Mouse (Mus musculus) MEL (cell line): ENCODE measurements around the gene Nmrk1. TPM values are rescaled to one million over a fixed set of nuclear protein-coding genes. Genes with fewer than 3 reads are reported as not detected.

ENCODE experiments used
- DNase-seq: peaks from one replicate; pipeline ENCODE4 v3.0.0; 2011; ENCODE audit warnings: low read depth, low spot score
- H3K27ac ChIP-seq: 2 replicates; pipeline ENCODE4 v1.5.1; 2012; ENCODE audit warnings: low read depth, mild to moderate bottlenecking, control low read depth, low read length, moderate library complexity; ENCODE audit not compliant: control insufficient read depth
- H3K27me3 ChIP-seq, 2 experiments: fragments of 150-350 bp in 1 of 2; sonication (generic) in 1 of 2; 2 replicates each; pipeline ENCODE4 v1.6.1; 2012; ENCODE audit warnings: low read length in 2 of 2, mild to moderate bottlenecking in 2 of 2, improper control_type of control experiment in 1 of 2, moderate library complexity in 1 of 2; ENCODE audit not compliant: insufficient read depth in 2 of 2, control insufficient read depth in 1 of 2
- H3K36me3 ChIP-seq, 2 experiments: 2 replicates each; pipeline ENCODE4 v1.6.1; 2012 to 2014; ENCODE audit warnings: low read length in 2 of 2, improper control_type of control experiment in 1 of 2, inconsistent platforms in 1 of 2, mild to moderate bottlenecking in 1 of 2; ENCODE audit not compliant: insufficient read depth in 2 of 2, control insufficient read depth in 1 of 2
- H3K4me1 ChIP-seq, 2 experiments: fragments of 150-350 bp in 1 of 2; sonication (generic) in 1 of 2; 2 replicates each; pipeline ENCODE4 v1.6.1; 2012; ENCODE audit warnings: low read length in 2 of 2, improper control_type of control experiment in 1 of 2, mild to moderate bottlenecking in 1 of 2; ENCODE audit not compliant: insufficient read depth in 2 of 2, control insufficient read depth in 1 of 2
- H3K4me3 ChIP-seq, 2 experiments: fragments of 150-350 bp in 1 of 2; sonication (generic) in 1 of 2; 2 replicates each; pipeline ENCODE4 v1.5.1; 2012; ENCODE audit warnings: low read depth in 2 of 2, low read length in 2 of 2, mild to moderate bottlenecking in 2 of 2, moderate library complexity in 2 of 2, control low read depth in 1 of 2, improper control_type of control experiment in 1 of 2; ENCODE audit not compliant: control insufficient read depth in 1 of 2, insufficient read depth in 1 of 2
- H3K79me2 ChIP-seq: 2 replicates; pipeline ENCODE4 v1.6.1; 2012; ENCODE audit warnings: mild to moderate bottlenecking, low read length, moderate library complexity; ENCODE audit not compliant: control insufficient read depth, poor library complexity, insufficient read depth
- H3K9ac ChIP-seq: 2 replicates; pipeline ENCODE4 v1.6.1; 2012; ENCODE audit warnings: low read depth, mild to moderate bottlenecking, control low read depth, low read length, moderate library complexity; ENCODE audit not compliant: control insufficient read depth, poor library complexity, severe bottlenecking
- H3K9me3 ChIP-seq: fragments of 150-350 bp; sonication (generic); replicated peaks from 2 replicates; pipeline ENCODE4 v1.6.1; 2012; ENCODE audit warnings: mild to moderate bottlenecking, low read length, improper control_type of control experiment, moderate library complexity; ENCODE audit not compliant: insufficient read depth
- BHLHE40 ChIP-seq: IDR thresholded peaks from 2 replicates; pipeline ENCODE4 v1.6.1; 2012; ENCODE audit warnings: low read depth, mild to moderate bottlenecking, inconsistent platforms, low read length, improper control_type of control experiment, borderline replicate concordance
- CHD1 ChIP-seq: IDR thresholded peaks from 2 replicates; pipeline ENCODE4 v1.6.1; 2012; ENCODE audit warnings: low read depth, mild to moderate bottlenecking, inconsistent platforms, low read length, improper control_type of control experiment
- CHD2 ChIP-seq: IDR thresholded peaks from 2 replicates; pipeline ENCODE4 v1.6.1; 2011; ENCODE audit warnings: low read length, improper control_type of control experiment
- CTCF ChIP-seq, 3 experiments: IDR thresholded peaks in 2 of 3; conservative IDR thresholded peaks in 1 of 3; 2 replicates each; pipeline ENCODE4 v1.5.1; 2011 to 2012; ENCODE audit warnings: low read length in 3 of 3, low read depth in 2 of 3, mild to moderate bottlenecking in 2 of 3, improper control_type of control experiment in 1 of 3, inconsistent platforms in 1 of 3, mixed read lengths in 1 of 3, moderate library complexity in 1 of 3; ENCODE audit not compliant: control insufficient read depth in 1 of 3, insufficient read depth in 1 of 3, poor library complexity in 1 of 3, severe bottlenecking in 1 of 3
- EP300 ChIP-seq, 2 experiments: IDR thresholded peaks; 2 replicates each; pipeline ENCODE4 v1.6.1; 2011; ENCODE audit warnings: improper control_type of control experiment in 2 of 2, low read length in 2 of 2, low read depth in 1 of 2, mild to moderate bottlenecking in 1 of 2
- ETS1 ChIP-seq: IDR thresholded peaks from 2 replicates; pipeline ENCODE4 v1.6.1; 2012; ENCODE audit warnings: low read depth, mild to moderate bottlenecking, inconsistent platforms, low read length, improper control_type of control experiment, moderate library complexity
- GABPA ChIP-seq: IDR thresholded peaks from 2 replicates; pipeline ENCODE4 v1.6.1; 2012; ENCODE audit warnings: low read depth, mild to moderate bottlenecking, inconsistent platforms, low read length, improper control_type of control experiment, moderate library complexity
- HCFC1 ChIP-seq: IDR thresholded peaks from 2 replicates; pipeline ENCODE4 v1.6.1; 2012; ENCODE audit warnings: low read depth, mild to moderate bottlenecking, inconsistent platforms, low read length, improper control_type of control experiment, moderate library complexity
- JUND ChIP-seq: IDR thresholded peaks from 2 replicates; pipeline ENCODE4 v1.6.1; 2011; ENCODE audit warnings: low read depth, mild to moderate bottlenecking, improper control_type of control experiment, low read length
- MAX ChIP-seq: IDR thresholded peaks from 2 replicates; pipeline ENCODE4 v1.6.1; 2011; ENCODE audit warnings: low read length, improper control_type of control experiment
- MAZ ChIP-seq: IDR thresholded peaks from 2 replicates; pipeline ENCODE4 v1.6.1; 2012; ENCODE audit warnings: low read depth, mild to moderate bottlenecking, inconsistent platforms, low read length, improper control_type of control experiment
- MEF2A ChIP-seq: IDR thresholded peaks from 2 replicates; pipeline ENCODE4 v1.6.1; 2014; ENCODE audit warnings: low read depth, mild to moderate bottlenecking, inconsistent platforms, low read length, improper control_type of control experiment; ENCODE audit not compliant: poor library complexity, insufficient replicate concordance, severe bottlenecking; ENCODE audit errors: extremely low read depth
- MXI1 ChIP-seq: IDR thresholded peaks from 2 replicates; pipeline ENCODE4 v1.6.1; 2011; ENCODE audit warnings: mild to moderate bottlenecking, low read depth, low read length, improper control_type of control experiment
- MYB ChIP-seq: IDR thresholded peaks from 2 replicates; pipeline ENCODE4 v1.6.1; 2011; ENCODE audit warnings: mild to moderate bottlenecking, low read depth, low read length, improper control_type of control experiment
- NELFE ChIP-seq: IDR thresholded peaks from 2 replicates; pipeline ENCODE4 v1.6.1; 2011; ENCODE audit warnings: low read depth, low read length, improper control_type of control experiment
- POLR2AphosphoS5 ChIP-seq: IDR thresholded peaks from 2 replicates; pipeline ENCODE4 v1.6.1; 2012; ENCODE audit warnings: low read depth, borderline replicate concordance, mild to moderate bottlenecking, inconsistent platforms, low read length, moderate library complexity, mixed read lengths
- RCOR1 ChIP-seq: IDR thresholded peaks from 2 replicates; pipeline ENCODE4 v1.6.1; 2012; ENCODE audit warnings: low read depth, mild to moderate bottlenecking, inconsistent platforms, low read length, improper control_type of control experiment
- SIN3A ChIP-seq: IDR thresholded peaks from 2 replicates; pipeline ENCODE4 v1.6.1; 2012; ENCODE audit warnings: low read length, improper control_type of control experiment, inconsistent platforms
- UBTF ChIP-seq: IDR thresholded peaks from 2 replicates; pipeline ENCODE4 v1.6.1; 2012; ENCODE audit warnings: low read depth, mild to moderate bottlenecking, inconsistent platforms, low read length, improper control_type of control experiment, moderate library complexity, borderline replicate concordance; ENCODE audit not compliant: insufficient read depth
- USF1 ChIP-seq: IDR thresholded peaks from 2 replicates; pipeline ENCODE4 v1.6.1; 2014; ENCODE audit warnings: low read depth, mild to moderate bottlenecking, inconsistent platforms, low read length, improper control_type of control experiment, moderate library complexity
- ZC3H11A ChIP-seq: IDR thresholded peaks from 2 replicates; pipeline ENCODE4 v1.6.1; 2012; ENCODE audit warnings: low read depth, mild to moderate bottlenecking, inconsistent platforms, low read length, improper control_type of control experiment
- ZKSCAN1 ChIP-seq: IDR thresholded peaks from 2 replicates; pipeline ENCODE4 v1.6.1; 2012; ENCODE audit warnings: low read depth, mild to moderate bottlenecking, inconsistent platforms, low read length, improper control_type of control experiment, moderate library complexity
- ZNF384 ChIP-seq: IDR thresholded peaks from 2 replicates; pipeline ENCODE4 v1.6.1; 2012; ENCODE audit warnings: low read depth, mild to moderate bottlenecking, inconsistent platforms, low read length, improper control_type of control experiment
- polyA plus RNA-seq, 2 experiments: library from polyadenylated mRNA; stranded (reverse) in 1 of 2; unstranded in 1 of 2; fragments of >175 nt in 1 of 2; fragments of >200 nt in 1 of 2; gene quantifications; 2 replicates each; pipeline versions ENCODE4 v1.2.1 to v1.2.4; 2012; ENCODE audit warnings: low replicate concordance in 2 of 2, low read depth in 1 of 2; ENCODE audit not compliant: insufficient read length in 2 of 2, insufficient read depth in 1 of 2, missing spikeins in 1 of 2
- total RNA-seq: library from RNA; depleted of rRNA; stranded (reverse); fragments of 300-350 nt; gene quantifications from 2 replicates; pipeline ENCODE4 v1.2.3, GENCODE M21; 2012

The Nmrk1 gene
- total and polyA plus RNA-seq, 3 experiments, result 18.5 to 22.5 TPM; not detected in 1

DNA sequence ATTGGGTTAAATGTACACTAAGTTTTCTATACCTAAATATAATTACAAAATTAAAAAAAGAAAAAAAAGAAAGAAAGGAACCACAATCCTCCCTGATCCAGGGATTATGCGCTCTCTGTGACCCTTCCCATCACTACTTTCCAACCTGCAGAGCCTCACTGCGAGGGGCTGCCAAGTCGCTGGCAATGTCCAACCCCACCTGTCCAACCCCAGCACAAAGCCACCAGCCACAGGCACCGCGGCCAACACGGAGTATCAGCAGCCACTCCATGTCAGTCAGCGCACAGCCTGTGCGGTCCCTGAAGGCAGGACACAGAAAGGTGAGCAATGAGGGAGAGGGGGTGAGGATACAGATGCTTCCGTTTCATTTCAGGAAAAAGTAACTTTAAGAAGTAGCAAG, 49.5 kb upstream of the Nmrk1 start:
- H3K27me3 ChIP-seq, result no peaks in the 10 kb centered on the region
- no peak overlapping the region for H3K9ac ChIP-seq
- no peak for TF ChIP-seq EP300 (IDR thresholded peaks at IDR 0.05; ENCODE audit: low read depth in 1 of 2, low read length in 2 of 2)
- no peak for TF ChIP-seq MEF2A
- TF ChIP-seq CTCF (IDR thresholded peaks at IDR 0.05 in 2 of 3, conservative IDR thresholded peaks at IDR 0.05 in 1 of 3; ENCODE audit: control insufficient read depth in 1 of 3, insufficient read depth in 1 of 3, low read depth in 2 of 3, low read length in 3 of 3, poor library complexity in 1 of 3, severe bottlenecking in 1 of 3), result no peak
- no peak for TF ChIP-seq MAX
- TF ChIP-seq ZKSCAN1, result no peak
- TF ChIP-seq MAZ, result no peak
- no peak for TF ChIP-seq ETS1

GRCm38 (mm10) chr19:18582887-18583286, 48.9 kb upstream of the Nmrk1 start:
- TF ChIP-seq GABPA (no peak), USF1 (no peak), SIN3A (no peak), RCOR1 (no peak), MYB (no peak), CHD1 (no peak), NELFE (no peak), HCFC1 (no peak), ZC3H11A (no peak), BHLHE40 (no peak), ZNF384 (no peak), UBTF (no peak), JUND (no peak), CHD2 (no peak), MAX (no peak), POLR2AphosphoS5 (no peak), MXI1 (no peak)
- Histone ChIP-seq H3K27me3 (no peaks in the 10 kb centered on the region), H3K9ac (no peak overlapping the region), H3K4me1 (no peaks in the 10 kb centered on the region), H3K4me3 (no peak overlapping the region), H3K79me2 (no peaks in the 10 kb centered on the region), H3K27ac (no peak overlapping the region), H3K9me3 (no peaks in the 10 kb centered on the region), H3K36me3 (peaks cover 0 to 1% of the 10 kb centered on the region in 2 experiments; a peak in 1 of 4 replicates)
- DNase-seq, result no peak

More for the DNA sequence above, 49.5 kb upstream of the Nmrk1 start:
- Histone ChIP-seq H3K36me3 (no peaks in the 10 kb centered on the region), H3K27ac (no peak overlapping the region), H3K9me3 (no peaks in the 10 kb centered on the region), H3K79me2 (no peaks in the 10 kb centered on the region), H3K4me3 (no peak overlapping the region), H3K4me1 (no peaks in the 10 kb centered on the region)
- no peak for DNase-seq
